Mouse (Mus musculus) heart, postnatal 14 days (tissue): ENCODE data around the gene Bglap3. TPM values are rescaled to one million over a fixed set of nuclear protein-coding genes. Genes with fewer than 3 reads are reported as not detected.
"Not testable (repeated sequence)": the region's sequence is repeated elsewhere in the genome, so short reads cannot be mapped to it uniquely, and the experiment has no call there.

Experiments used
- DNase-seq, 2 experiments: peaks; one replicate each; pipeline ENCODE4 v3.0.0; 2021 to 2022
- intact Hi-C: fragments of 180-260 bp; cut with DNase I; formaldehyde crosslinking; loops from one replicate; pipeline ENCODE4 v1.15.1; 2025
- long read RNA-seq, 2 experiments: library from polyadenylated mRNA; stranded (forward); transcript quantifications; one replicate each; pipeline ENCODE4 v2.0.0; 2021
- total RNA-seq, 2 experiments: library from RNA; stranded (reverse); gene quantifications; 2 replicates each; pipeline ENCODE4 v1.2.3; 2021

Gene Bglap3
- not detected for total RNA-seq
- long read RNA-seq, experiment 1 = 0 reads
- long read RNA-seq, experiment 2 = 0 reads

DNA sequence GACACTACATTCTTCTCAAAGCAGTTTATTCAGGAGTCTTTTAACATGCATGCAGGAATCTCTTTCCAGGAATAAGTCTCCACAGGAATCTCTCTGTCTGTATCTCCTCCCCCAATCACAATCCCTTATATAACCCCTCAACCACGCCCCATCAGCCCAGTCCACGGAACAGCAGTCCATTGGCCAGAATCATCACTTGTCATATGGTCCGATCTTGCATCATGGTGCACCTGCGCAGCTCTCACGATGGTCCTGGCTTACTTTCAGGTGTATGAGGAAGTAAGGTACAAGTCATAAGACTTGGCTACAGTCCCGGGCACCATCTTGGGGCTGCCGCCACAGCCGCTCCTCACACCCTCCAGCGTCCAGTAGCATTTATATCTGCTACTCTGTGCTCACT, at the start of gene Bglap3:
Bglap3 (minus strand) TSS at position 101 of the 400 bp plus-strand sequence.
- DNase-seq, intact Hi-C loops: not testable (repeated sequence)

- DNase-seq = no peak
- intact Hi-C loops = no loop called here
Measured at GRCm38 (mm10) chr3:88422020-88422720, 49.6 kb upstream of the Bglap3 start.

DNA sequence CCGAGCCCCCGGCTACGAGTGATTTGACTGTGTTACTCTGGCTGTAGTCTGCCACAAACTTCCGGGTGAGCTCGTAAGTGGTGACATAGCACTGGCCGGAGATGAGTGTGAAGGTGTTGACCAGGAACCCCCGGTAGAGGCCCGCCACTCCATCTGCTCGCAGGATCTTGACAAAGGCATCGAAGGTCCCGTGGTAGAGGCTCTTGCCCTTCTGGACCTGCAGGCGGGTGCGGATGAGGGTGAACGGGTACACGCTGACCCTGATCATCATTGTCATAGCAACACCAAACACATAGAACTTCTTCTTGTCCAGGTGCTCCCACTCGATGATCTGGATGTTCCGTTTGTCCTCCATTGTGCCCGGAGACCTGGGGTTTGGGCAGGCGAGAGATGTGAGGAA, 48.2 kb upstream of the Bglap3 start:
- DNase-seq = no peak
- intact Hi-C loops = no loop called here

DNA sequence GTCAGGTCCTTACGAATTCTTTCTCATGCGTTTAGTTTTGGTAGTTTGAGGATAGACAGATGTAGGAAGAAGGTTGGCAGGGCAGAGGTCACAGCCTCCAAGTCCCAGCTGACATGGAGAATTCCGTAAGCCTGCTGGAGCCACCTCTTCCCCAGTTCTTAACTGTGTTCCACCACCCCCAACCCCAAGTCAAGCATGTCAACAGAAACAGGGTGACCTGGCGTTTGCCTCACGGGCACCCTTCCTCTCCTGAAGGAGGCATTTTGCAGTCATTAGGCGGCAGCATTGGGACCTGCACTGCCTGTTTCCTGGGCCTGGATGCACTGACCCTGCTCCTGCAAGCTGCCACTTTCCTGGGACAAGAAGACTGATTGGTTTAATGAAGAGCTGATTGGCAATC, 45.5 kb upstream of the Bglap3 start:
- DNase-seq = no peak
- intact Hi-C loops = no loop called here

GRCm38 (mm10) chr3:88415668-88416067, 43.1 kb upstream of the Bglap3 start:
- DNase-seq = no peak
- intact Hi-C loops = no loop called here

DNA sequence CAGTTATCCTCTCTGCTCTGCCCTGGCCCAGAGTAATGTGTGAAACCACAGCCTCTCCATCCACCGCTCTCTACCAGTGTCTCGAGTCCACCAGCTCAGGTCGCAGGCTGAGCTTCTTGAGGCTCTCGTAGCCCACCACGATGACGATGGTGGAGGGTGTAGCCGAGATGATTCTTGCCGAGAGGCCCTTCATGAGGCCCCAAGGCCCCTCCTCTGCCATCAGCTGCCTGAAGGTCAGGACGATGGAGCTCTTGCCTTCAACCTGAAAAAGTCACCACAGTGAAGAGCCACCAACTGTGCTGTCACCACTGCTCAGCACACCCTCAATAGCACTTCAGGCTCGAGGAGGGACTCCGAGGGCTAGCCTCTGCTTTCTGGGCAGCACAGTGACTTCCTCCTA, 40.1 kb upstream of the Bglap3 start:
- intact Hi-C loops = no loop called here
- DNase-seq = no peak

DNA sequence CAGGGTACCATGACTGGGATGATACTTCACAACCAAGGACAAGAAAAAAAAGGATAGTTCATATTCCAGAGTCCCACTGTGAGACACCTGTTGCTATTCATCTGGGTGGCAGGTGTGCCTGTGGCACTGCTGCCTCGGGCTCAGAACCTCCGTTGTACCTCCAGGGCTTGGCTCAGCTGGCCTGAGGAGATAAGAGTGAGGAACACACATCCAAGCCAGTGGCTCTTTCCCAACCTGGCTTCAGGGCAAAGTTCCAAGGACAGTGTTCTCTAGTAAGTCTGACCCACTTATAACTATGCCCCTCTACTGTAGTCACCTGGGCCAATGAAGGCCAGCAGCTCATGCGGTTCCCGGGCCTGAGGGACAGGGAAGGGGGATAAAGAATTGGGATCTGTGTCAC, 39.1 kb upstream of the Bglap3 start:
- DNase-seq = peak; percentile 17 to 30
- intact Hi-C loops = no loop called here

DNA sequence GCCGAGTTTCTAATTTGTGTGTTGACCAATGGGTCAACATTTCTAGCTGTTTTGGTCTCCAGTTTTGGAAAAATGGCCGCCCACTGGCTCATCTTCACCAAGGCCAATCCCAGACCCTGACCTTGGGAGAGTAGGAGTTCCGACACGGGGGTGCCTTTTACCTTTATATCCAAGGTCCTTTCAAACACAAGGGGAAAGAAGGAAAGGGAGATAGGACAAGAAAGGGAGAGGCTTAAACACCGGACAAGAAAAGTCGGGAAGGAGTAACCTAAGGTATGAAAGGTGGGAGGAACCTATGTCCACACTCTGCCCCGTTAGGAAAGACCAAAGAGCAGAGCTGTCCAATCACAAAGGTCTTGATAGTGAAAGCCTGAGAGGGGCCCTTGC, 38.1 kb upstream of the Bglap3 start:
- intact Hi-C loops = no loop called here
- DNase-seq = peak in 1 of 2 experiments; percentile 30

- intact Hi-C loops = no loop called here
- peak; percentile 93 to 94 for DNase-seq
Measured at GRCm38 (mm10) chr3:88409741-88410644, 37.5 kb upstream of the Bglap3 start, which contains the start of gene Pmf1. Gene Pmf1 (minus strand): TSS chr3:88410331.

GRCm38 (mm10) chr3:88408953-88409352, 36.4 kb upstream of the Bglap3 start:
- intact Hi-C loops = no loop called here
- no peak for DNase-seq

- no peak for DNase-seq
- intact Hi-C loops = loop anchor here (1.0 to 2.0 kb wide), 3 partner anchors 56 to 115 kb away; no protein-coding TSS in a partner anchor
Measured at GRCm38 (mm10) chr3:88407529-88407928, 35.0 kb upstream of the Bglap3 start.

DNA sequence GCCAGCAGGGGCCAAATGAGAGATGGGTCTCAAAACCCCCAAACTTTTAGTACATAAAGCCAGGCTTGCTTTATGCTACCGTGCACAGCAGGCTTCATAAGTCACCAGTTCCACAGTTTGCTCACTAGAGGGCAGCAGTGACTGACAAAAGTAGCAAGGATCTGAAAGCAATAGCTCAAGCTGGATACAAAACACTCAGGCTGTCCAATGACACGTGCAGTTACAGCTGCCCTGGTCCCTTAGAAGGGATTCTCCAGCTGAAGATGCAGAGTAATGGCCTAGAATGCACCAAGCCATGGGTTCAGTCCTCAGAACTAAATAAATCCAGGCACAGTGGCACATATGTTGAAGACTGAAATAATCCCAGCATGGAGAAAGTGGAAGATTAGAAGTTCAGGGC, 34.5 kb upstream of the Bglap3 start:
- intact Hi-C loops = loop anchor here (1.0 to 2.0 kb wide), 3 partner anchors 56 to 116 kb away; no protein-coding TSS in a partner anchor
- DNase-seq = peak; percentile 63 to 79

- DNase-seq = no peak
- intact Hi-C loops = no loop called here
Measured at GRCm38 (mm10) chr3:88403522-88404230, 31.1 kb upstream of the Bglap3 start.

DNA sequence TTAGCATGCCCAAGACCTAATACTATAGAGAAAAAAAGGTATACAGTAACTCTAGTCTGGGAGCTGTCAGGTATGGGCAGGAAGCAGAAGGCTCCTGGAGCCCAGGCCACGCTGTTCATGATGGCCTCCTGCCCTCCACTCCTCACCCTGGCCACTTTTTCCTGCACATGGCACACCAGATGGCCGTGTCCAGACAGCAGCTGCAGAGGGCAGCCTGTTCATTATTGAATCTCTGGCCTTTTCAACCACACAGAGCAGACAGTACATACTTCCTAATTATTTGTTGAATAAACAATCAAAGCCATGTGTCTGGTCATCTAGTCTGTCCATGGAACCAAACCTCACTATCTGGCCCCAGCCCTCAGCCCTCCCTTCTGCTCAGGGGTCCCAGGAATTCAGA, 26.1 kb upstream of the Bglap3 start:
- intact Hi-C loops = no loop called here
- DNase-seq = no peak

- intact Hi-C loops = no loop called here
- no peak for DNase-seq
Measured at GRCm38 (mm10) chr3:88395742-88396141, 23.2 kb upstream of the Bglap3 start.

DNA sequence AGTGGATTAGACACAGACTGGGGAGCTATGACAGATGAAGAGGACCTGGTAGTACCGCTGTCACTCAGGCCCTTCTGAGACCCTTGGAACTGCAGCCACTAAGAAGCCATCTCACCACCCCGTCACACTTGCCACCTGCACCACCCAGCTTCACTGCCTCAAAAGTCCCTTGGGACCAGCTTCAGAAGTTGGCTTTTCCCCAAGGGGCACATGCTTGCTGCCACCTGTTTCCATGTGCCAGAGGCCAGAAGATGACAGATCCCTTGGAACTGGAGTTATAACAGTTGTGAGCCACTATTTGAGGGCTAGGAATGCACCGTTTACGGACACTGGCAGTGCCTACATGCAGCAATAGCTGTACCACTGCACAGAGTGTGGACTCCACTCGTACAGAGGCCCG, 22.7 kb upstream of the Bglap3 start:
- intact Hi-C loops = no loop called here
- DNase-seq = no peak

GRCm38 (mm10) chr3:88393776-88394375, 21.3 kb upstream of the Bglap3 start:
- intact Hi-C loops = no loop called here
- DNase-seq = no peak

DNA sequence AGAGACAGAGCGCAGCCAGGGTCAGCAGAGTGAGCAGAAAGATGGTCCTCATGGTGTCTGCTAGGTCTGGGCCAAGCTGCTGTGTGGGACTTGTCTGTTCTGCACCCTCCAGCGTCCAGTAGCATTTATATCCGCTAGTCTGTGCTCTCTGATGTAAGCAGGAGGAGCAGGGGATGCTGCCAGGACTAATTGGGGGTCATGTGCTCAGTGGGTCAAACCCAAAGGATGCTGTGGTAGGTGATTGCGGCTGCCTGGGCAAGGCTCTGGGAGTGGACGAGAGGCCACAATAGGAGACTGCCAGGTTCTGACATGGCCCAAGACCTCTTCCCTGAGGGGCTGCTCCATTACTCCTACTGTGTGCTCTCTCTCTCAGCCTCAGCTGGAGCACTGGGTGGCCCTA, 11.8 kb upstream of the Bglap3 start, which contains the start of gene Bglap:
Bglap (minus strand) TSS at position 101 of the 400 bp plus-strand sequence.
- DNase-seq = no peak
- intact Hi-C loops = no loop called here

DNA sequence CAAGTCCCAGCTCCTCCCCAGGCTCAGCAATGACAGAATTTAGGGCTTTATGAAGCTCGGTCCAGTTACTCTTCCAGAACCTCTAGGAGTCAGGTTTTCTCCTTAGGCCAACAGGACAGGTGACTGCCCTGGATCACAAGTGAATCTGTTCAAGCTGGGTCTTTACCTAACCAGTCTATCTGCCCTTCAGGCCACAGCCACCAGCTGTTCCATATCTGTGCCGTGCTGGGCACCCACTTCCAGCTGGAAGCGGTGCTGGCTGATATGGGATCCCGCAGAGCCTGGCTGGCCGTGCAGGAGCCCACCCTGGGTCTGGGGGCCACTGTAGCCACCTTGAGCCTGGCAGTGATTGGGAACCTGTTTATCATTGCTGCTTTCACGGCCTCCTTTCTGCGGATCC, 9.8 kb upstream of the Bglap3 start:
- DNase-seq, intact Hi-C loops: not testable (repeated sequence)
